Mouse (Mus musculus) limb, embryonic 15.5 days (tissue): ENCODE results near the gene Pknox2. TPM values are rescaled to one million over a fixed set of nuclear protein-coding genes. Genes with fewer than 3 reads are reported as not detected.

Source experiments
- ATAC-seq: fragments of 200-750 bp; cut with Nextera tagmentation; 2 replicates; pipeline ENCODE4 v1.8.0; 2017; ENCODE audit warnings: low read depth, moderate TSS enrichment; ENCODE audit not compliant: insufficient number of reproducible peaks, low FRiP score, low TSS enrichment
- H3K27ac ChIP-seq: fragments of 300-500 bp; sonication (generic); 2 replicates; pipeline ENCODE4 v1.5.1; 2015; ENCODE audit warnings: moderate library complexity, mild to moderate bottlenecking, inconsistent platforms
- H3K27me3 ChIP-seq: fragments of 300-500 bp; sonication (generic); 2 replicates; pipeline ENCODE4 v1.6.1; 2015; ENCODE audit warnings: inconsistent platforms
- H3K36me3 ChIP-seq: fragments of 300-500 bp; sonication (generic); 2 replicates; pipeline ENCODE4 v1.6.1; 2015; ENCODE audit warnings: inconsistent platforms
- H3K4me1 ChIP-seq: fragments of 300-500 bp; sonication (generic); 2 replicates; pipeline ENCODE4 v1.6.1; 2015; ENCODE audit warnings: inconsistent platforms
- H3K4me2 ChIP-seq: fragments of 300-500 bp; sonication (generic); 2 replicates; pipeline ENCODE4 v1.6.1; 2015; ENCODE audit warnings: mild to moderate bottlenecking, inconsistent platforms
- H3K4me3 ChIP-seq: fragments of 300-500 bp; sonication (generic); 2 replicates; pipeline ENCODE4 v1.5.1; 2015; ENCODE audit warnings: mild to moderate bottlenecking, inconsistent platforms
- H3K9ac ChIP-seq: fragments of 300-500 bp; sonication (generic); 2 replicates; pipeline ENCODE4 v1.6.1; 2015; ENCODE audit warnings: inconsistent platforms
- H3K9me3 ChIP-seq: fragments of 300-500 bp; sonication (generic); 2 replicates; pipeline ENCODE4 v1.6.1; 2016; ENCODE audit warnings: inconsistent platforms
- WGBS: fragments of 180-500 bp; shearing (Covaris S2); methylation state at CpG from one replicate; pipeline ENCODE4 v1.1.7; 2015; 5-methylcytosine and 5-hydroxymethylcytosine counted together
- polyA plus RNA-seq: library from polyadenylated mRNA; unstranded; fragments of >200 nt; fragmentation: Nextera tagmentation; extraction: Ambion mirVana; gene quantifications from 2 replicates; pipeline ENCODE4 v1.2.1, GENCODE M21; 2015

The Pknox2 gene
- polyA plus RNA-seq, 1 experiment from 2014 or later, result 8.1 TPM

- H3K9me3 ChIP-seq, result no peaks in the 10 kb centered on the region
- H3K4me2 ChIP-seq, result no peak overlapping the region
- WGBS, result 85% methylated on average over 9 of the region's 9 CpGs
- no peak for ATAC-seq
- H3K4me3 ChIP-seq, result no peak overlapping the region
- H3K4me1 ChIP-seq, result peaks cover 27% of the 10 kb centered on the region
- no peaks in the 10 kb centered on the region for H3K36me3 ChIP-seq
- no peak overlapping the region for H3K27ac ChIP-seq
- peaks cover 40% of the 10 kb centered on the region; the same call in 1 of the 2 replicates for H3K27me3 ChIP-seq
- H3K9ac ChIP-seq, result no peak overlapping the region
Measured at GRCm38 (mm10) chr9:37116632-37117413, 30.4 kb downstream of the Pknox2 start.

GRCm38 (mm10) chr9:37115820-37116219, 31.4 kb downstream of the Pknox2 start:
- no peak overlapping the region for H3K27ac ChIP-seq
- no peaks in the 10 kb centered on the region for H3K9me3 ChIP-seq
- H3K4me3 ChIP-seq, result no peak overlapping the region
- WGBS, result 61% methylated on average over 7 of the region's 7 CpGs
- H3K9ac ChIP-seq, result no peak overlapping the region
- H3K4me1 ChIP-seq, result peaks cover 19% of the 10 kb centered on the region
- no peaks in the 10 kb centered on the region for H3K36me3 ChIP-seq
- ATAC-seq, result no peak
- H3K27me3 ChIP-seq, result peaks cover 39% of the 10 kb centered on the region; the same call in 1 of the 2 replicates
- no peak overlapping the region for H3K4me2 ChIP-seq

GRCm38 (mm10) chr9:37114286-37115267, 32.6 kb downstream of the Pknox2 start:
- Histone ChIP-seq H3K9me3 (no peaks in the 10 kb centered on the region), H3K36me3 (no peaks in the 10 kb centered on the region), H3K27me3 (peaks cover 27% of the 10 kb centered on the region; the same call in 1 of the 2 replicates), H3K9ac (no peak overlapping the region), H3K4me2 (no peak overlapping the region), H3K4me1 (peaks cover 10% of the 10 kb centered on the region), H3K27ac (0 out of 2 replicates have a peak overlapping the region, but pooled peaks have one; percentile 47), H3K4me3 (no peak overlapping the region)
- WGBS, result 45% methylated on average over 9 of the region's 9 CpGs
- ATAC-seq, result peak; percentile 78; the same call in 1 of the 2 replicates

- Histone ChIP-seq H3K27me3 (no peaks in the 10 kb centered on the region), H3K9me3 (no peaks in the 10 kb centered on the region), H3K4me3 (no peak overlapping the region), H3K9ac (no peak overlapping the region), H3K4me1 (peaks cover 4% of the 10 kb centered on the region; the same call in 1 of the 2 replicates), H3K4me2 (no peak overlapping the region), H3K36me3 (no peaks in the 10 kb centered on the region), H3K27ac (no peak overlapping the region)
- 79% methylated on average over 2 of the region's 2 CpGs for WGBS
- ATAC-seq, result no peak
Measured at GRCm38 (mm10) chr9:37107546-37107945, 39.7 kb downstream of the Pknox2 start.

- Histone ChIP-seq H3K9ac (no peak overlapping the region), H3K4me2 (no peak overlapping the region), H3K27ac (no peak overlapping the region), H3K9me3 (no peaks in the 10 kb centered on the region), H3K4me3 (no peak overlapping the region), H3K36me3 (no peaks in the 10 kb centered on the region), H3K27me3 (no peaks in the 10 kb centered on the region), H3K4me1 (peaks cover 6% of the 10 kb centered on the region; the same call in 1 of the 2 replicates)
- no peak for ATAC-seq
- 58% methylated on average over 3 of the region's 3 CpGs for WGBS
Measured at GRCm38 (mm10) chr9:37106808-37107207, 40.4 kb downstream of the Pknox2 start.

DNA sequence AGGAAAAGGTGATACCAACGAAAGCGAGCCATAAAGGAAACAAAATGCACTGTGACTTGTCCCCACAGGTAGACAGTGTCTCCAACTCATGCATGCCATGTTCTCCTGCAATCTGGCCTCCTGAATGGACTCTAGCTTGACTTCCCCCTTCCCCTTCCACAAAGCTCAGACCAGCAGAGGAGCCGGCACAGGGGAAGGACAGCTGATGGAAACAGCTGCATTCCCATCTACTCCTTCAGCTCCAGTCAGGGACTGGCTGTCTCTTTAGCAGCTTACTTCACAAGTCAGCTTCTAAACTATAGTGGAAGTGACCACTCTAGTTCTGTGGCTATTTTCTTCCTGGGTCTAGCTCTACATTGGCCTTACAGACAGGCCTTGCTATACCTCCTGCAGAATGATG, 43.0 kb downstream of the Pknox2 start:
- WGBS, result 64% methylated on average over 3 of the region's 3 CpGs
- ATAC-seq, result no peak
- H3K27me3 ChIP-seq, result no peaks in the 10 kb centered on the region
- peaks cover 13% of the 10 kb centered on the region; the same call in 1 of the 2 replicates for H3K4me1 ChIP-seq
- H3K9me3 ChIP-seq, result no peaks in the 10 kb centered on the region
- no peaks in the 10 kb centered on the region for H3K36me3 ChIP-seq
- no peak overlapping the region for H3K4me3 ChIP-seq
- no peak overlapping the region for H3K27ac ChIP-seq
- H3K4me2 ChIP-seq, result no peak overlapping the region
- no peak overlapping the region for H3K9ac ChIP-seq

DNA sequence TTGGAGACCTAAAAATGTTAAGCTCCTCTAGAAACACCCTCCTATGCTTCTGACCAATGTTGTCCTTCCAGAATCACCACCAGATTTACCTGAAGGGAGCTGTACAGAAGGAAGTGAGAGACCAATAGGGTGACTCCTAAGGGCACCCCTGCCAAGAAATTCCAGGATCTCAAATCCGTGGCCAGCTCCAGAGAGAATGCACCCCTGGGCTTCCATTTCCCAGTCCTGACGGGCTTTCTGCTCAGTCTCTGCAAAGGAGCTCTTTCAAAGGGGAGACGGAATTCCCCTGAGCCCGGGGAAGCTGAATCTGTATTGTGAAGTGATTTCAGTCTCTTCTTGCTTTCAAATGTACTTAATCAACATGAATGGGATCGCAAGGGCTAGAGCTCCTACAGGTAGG, 43.4 kb downstream of the Pknox2 start:
- Histone ChIP-seq H3K4me2 (no peak overlapping the region), H3K4me1 (peaks cover 13% of the 10 kb centered on the region; the same call in 1 of the 2 replicates), H3K9ac (no peak overlapping the region), H3K9me3 (no peaks in the 10 kb centered on the region), H3K4me3 (no peak overlapping the region), H3K27me3 (no peaks in the 10 kb centered on the region), H3K36me3 (no peaks in the 10 kb centered on the region), H3K27ac (no peak overlapping the region)
- WGBS, result 57% methylated on average over 5 of the region's 5 CpGs
- no peak for ATAC-seq

DNA sequence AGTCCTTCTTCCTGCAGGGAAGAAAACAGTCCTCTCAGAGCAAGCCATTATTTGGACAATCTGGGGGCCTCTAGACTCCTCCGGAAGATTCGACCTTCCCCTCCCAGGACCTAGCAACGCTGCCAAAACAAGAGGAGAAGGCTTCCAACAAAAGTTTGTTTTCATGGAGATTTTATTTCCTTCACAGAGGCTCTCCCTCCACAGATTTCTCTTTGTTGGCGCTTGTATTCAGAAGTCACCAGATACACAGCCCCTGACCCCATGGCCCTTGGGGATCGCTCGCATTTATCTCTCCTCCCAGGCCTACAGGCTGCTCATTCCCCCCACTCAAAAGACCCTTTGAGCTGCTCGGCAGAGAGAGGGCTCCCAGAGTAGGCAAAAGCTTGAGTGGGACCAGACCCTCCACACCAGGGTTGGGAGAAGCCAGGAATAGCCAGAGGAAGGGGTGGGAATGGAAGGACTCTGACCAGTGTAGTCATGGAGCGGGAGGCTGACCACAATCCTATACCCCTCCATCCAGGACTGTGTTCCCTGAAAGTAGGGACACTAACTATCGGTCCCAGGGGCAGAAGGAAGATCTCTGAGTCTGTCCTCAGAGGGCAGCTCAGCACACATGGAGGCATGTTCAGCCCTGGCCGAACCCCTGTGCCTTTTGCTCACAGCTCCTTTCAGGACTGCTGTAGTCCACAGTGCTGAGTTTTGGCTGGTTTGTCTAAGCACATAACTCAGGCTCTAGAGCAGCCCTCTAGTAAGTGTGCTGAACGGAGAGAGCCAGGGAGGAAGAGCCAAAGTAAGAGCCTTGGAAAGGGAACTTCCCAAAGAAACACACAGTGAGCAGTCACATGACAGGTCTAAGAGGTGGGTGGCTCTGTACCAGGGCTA, 45.9 kb downstream of the Pknox2 start:
- ATAC-seq, result peak; percentile 40
- H3K9me3 ChIP-seq, result no peaks in the 10 kb centered on the region
- no peaks in the 10 kb centered on the region for H3K27me3 ChIP-seq
- peaks cover 9% of the 10 kb centered on the region; the same call in 1 of the 2 replicates for H3K4me1 ChIP-seq
- H3K4me3 ChIP-seq, result no peak overlapping the region
- no peak overlapping the region for H3K9ac ChIP-seq
- no peak overlapping the region for H3K4me2 ChIP-seq
- peak overlapping the region; percentile 38 for H3K27ac ChIP-seq
- WGBS, result 55% methylated on average over 11 of the region's 11 CpGs
- H3K36me3 ChIP-seq, result no peaks in the 10 kb centered on the region

DNA sequence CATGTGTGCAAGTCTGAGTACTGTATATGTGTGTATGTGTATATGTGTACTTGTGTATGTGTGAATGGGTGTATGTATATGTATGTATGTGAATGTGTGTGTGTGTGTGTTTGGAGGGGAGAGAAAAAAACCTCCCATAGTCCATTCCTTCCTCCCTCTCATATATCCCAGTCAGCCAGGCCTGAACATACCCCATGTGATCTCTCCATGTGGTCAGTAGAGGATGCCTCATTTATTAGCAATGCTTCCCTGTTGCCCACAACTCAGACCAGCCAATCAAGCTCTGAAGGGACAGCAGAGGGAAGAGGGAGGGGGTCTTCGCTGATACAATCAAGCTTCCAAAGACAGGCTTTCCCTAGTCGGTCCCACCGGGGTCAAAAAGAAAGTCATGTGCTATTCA, 47.6 kb downstream of the Pknox2 start:
- no peak overlapping the region for H3K4me2 ChIP-seq
- no peaks in the 10 kb centered on the region for H3K9me3 ChIP-seq
- no peak overlapping the region for H3K9ac ChIP-seq
- peaks cover 9% of the 10 kb centered on the region; the same call in 1 of the 2 replicates for H3K4me1 ChIP-seq
- no peaks in the 10 kb centered on the region for H3K36me3 ChIP-seq
- H3K27me3 ChIP-seq, result 0 out of 2 replicates have a peak, but pooled peaks cover 5% of the 10 kb centered on the region
- no peak overlapping the region for H3K27ac ChIP-seq
- no peak overlapping the region for H3K4me3 ChIP-seq
- ATAC-seq, result no peak
- 80% methylated on average over 3 of the region's 3 CpGs for WGBS

GRCm38 (mm10) chr9:37098600-37098999, 48.6 kb downstream of the Pknox2 start:
- no peak for ATAC-seq
- 92% methylated on average over 3 of the region's 3 CpGs for WGBS
- 0 out of 2 replicates have a peak, but pooled peaks cover 6% of the 10 kb centered on the region for H3K27me3 ChIP-seq

More at GRCm38 (mm10) chr9:37098600-37098999, 48.6 kb downstream of the Pknox2 start:
- Histone ChIP-seq H3K9ac (no peak overlapping the region), H3K4me3 (no peak overlapping the region), H3K9me3 (no peaks in the 10 kb centered on the region), H3K27ac (no peak overlapping the region), H3K4me2 (no peak overlapping the region), H3K36me3 (no peaks in the 10 kb centered on the region), H3K4me1 (peaks cover 9% of the 10 kb centered on the region; the same call in 1 of the 2 replicates)
